16 mouse cellular contexts compared by ENCODE assay signal in genomic region chr17:4612741-4613140, GRCm38 (mm10).
DNase-seq lines count a peak whose midpoint lies in the region.
"Had no signal": no experiment of that assay in that cellular context is flagged by ENCODE, and none has a peak within 500 bp of the region (broad histone marks: within the 10 kb centered on the region; RNA-seq: fewer than 3 reads in every experiment).

No protein-coding gene starts in this region.

- no peak overlapping the region for H3K27ac ChIP-seq in heart, embryonic 10.5 days
- H3K27ac ChIP-seq: forebrain, embryonic 12.5 days; hindbrain, postnatal 0 days; liver, embryonic 13.5 days; lung, embryonic 15.5 days; macrophage; midbrain, embryonic 10.5 days had no signal

- no peaks in the 10 kb centered on the region for H3K4me1 ChIP-seq in heart, embryonic 10.5 days
- H3K4me1 ChIP-seq: forebrain, embryonic 12.5 days; liver, embryonic 13.5 days; lung, embryonic 15.5 days; midbrain, embryonic 10.5 days had no signal

- WGBS in heart, embryonic 10.5 days = 91% methylated on average over 7 of the region's 7 CpGs

- no peak overlapping the region for H3K4me3 ChIP-seq in heart, embryonic 10.5 days
- H3K4me3 ChIP-seq: forebrain, embryonic 12.5 days; liver, embryonic 13.5 days; lung, embryonic 15.5 days; midbrain, embryonic 10.5 days had no signal

- no peaks in the 10 kb centered on the region for H3K27me3 ChIP-seq in heart, embryonic 10.5 days (ENCODE audit: insufficient read depth, poor library complexity, severe bottlenecking)
- H3K27me3 ChIP-seq: forebrain, embryonic 12.5 days; liver, embryonic 13.5 days; lung, embryonic 15.5 days had no signal

- intact Hi-C loops in heart, postnatal 10 days (cut with DNase I) = no loop called here

- no peaks in the 10 kb centered on the region for H3K36me3 ChIP-seq in heart, embryonic 10.5 days
- H3K36me3 ChIP-seq: forebrain, embryonic 12.5 days; liver, embryonic 13.5 days; lung, embryonic 15.5 days; midbrain, embryonic 10.5 days had no signal

- H3K9me3 ChIP-seq in heart, embryonic 10.5 days = no peaks in the 10 kb centered on the region
- H3K9me3 ChIP-seq: liver, embryonic 13.5 days; lung, embryonic 15.5 days had no signal

- DNase-seq in heart, adult 11 months = peak; percentile 82
- no peak for DNase-seq in heart, embryonic 10.5 days (ENCODE audit: low spot score)
- peak; percentile 3 to 8 for DNase-seq in layer of hippocampus, adult 8-10 months (ENCODE audit: low spot score in 2 of 2)
- DNase-seq in layer of hippocampus, postnatal 36 days = no peak
- peak; percentile 21 for DNase-seq in adrenal gland, postnatal 14 days
- DNase-seq in heart, postnatal 10 days = peak; percentile 55 to 60
- DNase-seq in adipocyte (ENCODE audit: low spot score) = no peak
- DNase-seq: cerebellum, adult 9-11 months; liver, embryonic 13.5 days; retina, postnatal 1 day; thymus, postnatal 25 days had no signal

Comparison
In these comparisons a context has a peak if more than half of its experiments do, and no peak if none do; other contexts are left out.
1. DNase-seq: peak in heart, adult 11 months (single experiment), layer of hippocampus, adult 8-10 months (2 of 2), adrenal gland, postnatal 14 days (single experiment) and heart, postnatal 10 days (2 of 2); none in heart, embryonic 10.5 days (single experiment), layer of hippocampus, postnatal 36 days (0 of 2) and adipocyte (single experiment).